In genomic region chr4:89650352-89651311, GRCm38 (mm10) we compare ENCODE assay signal across 14 mouse cellular contexts. TPM values are rescaled to one million over a fixed set of nuclear protein-coding genes. Genes with fewer than 3 reads are reported as not detected.
DNase-seq lines count a peak whose midpoint lies in the region; ATAC-seq lines count a peak whose summit lies in the region.
"Had no signal": no experiment of that assay in that cellular context is flagged by ENCODE, and none has a peak within 500 bp of the region (broad histone marks: within the 10 kb centered on the region; RNA-seq: fewer than 3 reads in every experiment).

No protein-coding gene starts in this region.

- peak overlapping the region; percentile 25 for H3K4me2 ChIP-seq in forebrain, embryonic 12.5 days
- peak overlapping the region; percentile 28; the same call in 1 of the 2 replicates for H3K4me2 ChIP-seq in hindbrain, embryonic 16.5 days (ENCODE audit: low read length)
- H3K4me2 ChIP-seq in neural tube, embryonic 15.5 days: peak overlapping the region; percentile 40
- H3K4me2 ChIP-seq: heart, embryonic 11.5 days; liver, embryonic 12.5 days had no signal

- 20% methylated on average over 20 of the region's 20 CpGs for WGBS in forebrain, embryonic 12.5 days
- 51% methylated on average over 20 of the region's 20 CpGs for WGBS in hindbrain, embryonic 16.5 days
- WGBS in neural tube, embryonic 15.5 days: 55% methylated on average over 20 of the region's 20 CpGs

- no peaks in the 10 kb centered on the region for H3K9me3 ChIP-seq in forebrain, embryonic 12.5 days
- no peaks in the 10 kb centered on the region for H3K9me3 ChIP-seq in hindbrain, embryonic 16.5 days (ENCODE audit: control insufficient read depth, low read length)
- H3K9me3 ChIP-seq in neural tube, embryonic 15.5 days (replicated peaks): no peaks in the 10 kb centered on the region
- H3K9me3 ChIP-seq: liver, embryonic 12.5 days had no signal

- H3K4me1 ChIP-seq in forebrain, embryonic 12.5 days: peaks cover 22% of the 10 kb centered on the region
- H3K4me1 ChIP-seq in hindbrain, embryonic 16.5 days (ENCODE audit: control insufficient read depth, insufficient read depth, low read depth, low read length): peaks cover 2% of the 10 kb centered on the region; the same call in 1 of the 2 replicates
- peaks cover 5% of the 10 kb centered on the region for H3K4me1 ChIP-seq in neural tube, embryonic 15.5 days
- H3K4me1 ChIP-seq: liver, embryonic 12.5 days had no signal

- H3K27me3 ChIP-seq in forebrain, embryonic 12.5 days: no peaks in the 10 kb centered on the region
- no peaks in the 10 kb centered on the region for H3K27me3 ChIP-seq in hindbrain, embryonic 16.5 days (replicated peaks; ENCODE audit: control insufficient read depth, insufficient read depth, low read length)
- H3K27me3 ChIP-seq in neural tube, embryonic 15.5 days (replicated peaks): no peaks in the 10 kb centered on the region
- H3K27me3 ChIP-seq: liver, embryonic 12.5 days had no signal

- no peak overlapping the region for H3K4me3 ChIP-seq in forebrain, embryonic 12.5 days (replicated peaks)
- H3K4me3 ChIP-seq in hindbrain, embryonic 16.5 days (ENCODE audit: low read length): no peak overlapping the region
- H3K4me3 ChIP-seq in neural tube, embryonic 15.5 days (replicated peaks): no peak overlapping the region
- H3K4me3 ChIP-seq: liver, embryonic 12.5 days had no signal

- H3K27ac ChIP-seq in forebrain, embryonic 12.5 days: peak overlapping the region; percentile 83
- no peak overlapping the region for H3K27ac ChIP-seq in hindbrain, embryonic 16.5 days (ENCODE audit: low read depth, low read length)
- H3K27ac ChIP-seq in neural tube, embryonic 15.5 days (replicated peaks): no peak overlapping the region
- H3K27ac ChIP-seq: liver, embryonic 12.5 days had no signal

- no peaks in the 10 kb centered on the region for H3K36me3 ChIP-seq in forebrain, embryonic 12.5 days (replicated peaks)
- no peaks in the 10 kb centered on the region for H3K36me3 ChIP-seq in hindbrain, embryonic 16.5 days (ENCODE audit: control insufficient read depth, insufficient read depth, low read length)
- no peaks in the 10 kb centered on the region for H3K36me3 ChIP-seq in neural tube, embryonic 15.5 days
- H3K36me3 ChIP-seq: liver, embryonic 12.5 days had no signal

- ATAC-seq in forebrain, embryonic 12.5 days (ENCODE audit: low FRiP score): peak; percentile 92
- peak; percentile 54; the same call in 1 of the 2 replicates for ATAC-seq in hindbrain, embryonic 16.5 days
- ATAC-seq in neural tube, embryonic 15.5 days (ENCODE audit: low FRiP score): peak; percentile 53; the same call in 1 of the 2 replicates
- ATAC-seq: liver, embryonic 12.5 days; lung, postnatal 0 days had no signal

- no peak overlapping the region for H3K9ac ChIP-seq in forebrain, embryonic 12.5 days
- no peak overlapping the region for H3K9ac ChIP-seq in hindbrain, embryonic 16.5 days (ENCODE audit: low read depth, low read length)
- no peak overlapping the region for H3K9ac ChIP-seq in neural tube, embryonic 15.5 days (replicated peaks)
- H3K9ac ChIP-seq: liver, embryonic 12.5 days had no signal

- peak; percentile 2 to 20 for DNase-seq in layer of hippocampus, postnatal 10 days (ENCODE audit: low spot score in 2 of 2)
- no peak for DNase-seq in layer of hippocampus, postnatal 14 days (ENCODE audit: low spot score in 2 of 2)
- DNase-seq in B cell, adult 2 months: no peak
- DNase-seq in adrenal gland, adult 18-20 months (ENCODE audit: low spot score in 2 of 2): no peak
- DNase-seq: cerebellum, postnatal 36 days; gastrocnemius, postnatal 14 days; heart, postnatal 4 days; kidney, adult 8-10 months had no signal

RNA-seq across cellular contexts. Expression of gene Dmrta1, which starts 28.6 kb away (rescaled TPM):
- total RNA-seq in layer of hippocampus, postnatal 10 days (2021): 1 to 10 TPM; 1.5 to 2.8 TPM
- total RNA-seq in layer of hippocampus, postnatal 14 days (2021): 1 to 10 TPM; 1.2 to 1.8 TPM
- polyA plus RNA-seq in forebrain, embryonic 12.5 days (2016; fragmentation: Nextera tagmentation; extraction: Ambion mirVana): 8.4 and 11.1 TPM in 2 replicates
- 0.41 and 0.72 TPM in 2 replicates for polyA plus RNA-seq in hindbrain, embryonic 16.5 days (2015; fragmentation: Nextera tagmentation; extraction: Ambion mirVana)
- polyA plus RNA-seq in neural tube, embryonic 15.5 days (2015; fragmentation: Nextera tagmentation; extraction: Ambion mirVana): 0.22 and 0.32 TPM in 2 replicates
- total RNA-seq in adrenal gland, adult 18-20 months (2021): under 1 TPM; 0.16 to 0.70 TPM
- total RNA-seq: gastrocnemius, postnatal 14 days had no signal
- polyA plus RNA-seq: liver, embryonic 12.5 days; lung, postnatal 0 days had no signal

Comparison
In these comparisons a context has a peak if more than half of its experiments do, and no peak if none do; other contexts are left out.
1. DNase-seq: peak in layer of hippocampus, postnatal 10 days (2 of 2); none in layer of hippocampus, postnatal 14 days (0 of 2), B cell, adult 2 months (0 of 2) and adrenal gland, adult 18-20 months (0 of 2).
2. Peak in every context shown above with its lines, with median percentiles within 50 percentile points of each other: ATAC-seq and H3K4me2 ChIP-seq.